Mouse (Mus musculus) lung, postnatal 10 days (tissue): Measurements from ENCODE around the gene Ccna2.

ENCODE experiments used
- DNase-seq: peaks from one replicate; pipeline ENCODE4 v3.0.0; 2021

The Ccna2 gene

DNA sequence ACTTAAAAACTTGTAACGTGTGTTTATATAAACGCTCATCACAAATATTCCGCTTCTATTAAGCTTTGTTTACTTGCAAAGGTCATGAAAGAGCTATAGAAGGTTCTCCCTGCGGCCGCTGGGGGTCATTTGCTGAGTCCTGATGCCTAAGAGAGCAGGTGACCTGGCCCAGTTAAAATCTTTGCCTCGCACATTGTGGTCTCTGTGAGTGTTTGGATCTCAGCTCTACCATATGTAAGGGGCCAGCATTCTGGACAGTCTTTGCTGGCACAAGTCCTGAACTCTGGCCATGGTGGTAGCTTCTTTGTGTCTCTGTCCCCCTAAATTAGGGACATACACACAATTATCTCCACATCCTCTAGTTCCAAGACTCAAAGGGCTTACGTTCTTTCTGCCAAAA, 39.2 kb downstream of the Ccna2 start:
- DNase-seq: no peak

DNA sequence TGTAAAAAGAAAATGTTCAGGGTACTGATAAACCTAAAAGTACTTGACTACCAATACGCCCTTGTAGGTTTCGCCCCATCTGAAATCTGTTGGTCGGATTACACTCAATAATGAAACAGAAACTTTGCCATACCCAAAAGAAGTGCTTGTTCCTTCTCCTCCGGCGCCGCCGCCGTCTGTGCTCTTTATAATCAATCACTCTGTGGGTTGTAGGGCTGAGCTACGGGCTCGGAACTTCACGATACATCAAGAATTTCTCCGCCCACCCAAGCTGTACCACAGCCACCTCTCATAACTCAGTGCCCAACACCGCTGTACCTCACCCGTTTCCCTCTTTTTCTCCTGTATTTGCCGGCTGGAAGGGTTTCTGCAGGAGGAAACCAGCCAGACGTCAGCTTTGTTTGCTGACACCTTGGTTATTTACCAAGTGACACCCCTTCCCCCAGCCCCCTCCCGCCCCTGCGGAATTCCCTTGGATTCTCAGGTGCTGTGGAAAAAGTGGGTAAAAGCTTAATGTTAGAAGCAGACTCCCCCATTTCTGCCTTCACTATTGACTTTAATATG, 39.9 kb downstream of the Ccna2 start:
- no peak for DNase-seq

DNA sequence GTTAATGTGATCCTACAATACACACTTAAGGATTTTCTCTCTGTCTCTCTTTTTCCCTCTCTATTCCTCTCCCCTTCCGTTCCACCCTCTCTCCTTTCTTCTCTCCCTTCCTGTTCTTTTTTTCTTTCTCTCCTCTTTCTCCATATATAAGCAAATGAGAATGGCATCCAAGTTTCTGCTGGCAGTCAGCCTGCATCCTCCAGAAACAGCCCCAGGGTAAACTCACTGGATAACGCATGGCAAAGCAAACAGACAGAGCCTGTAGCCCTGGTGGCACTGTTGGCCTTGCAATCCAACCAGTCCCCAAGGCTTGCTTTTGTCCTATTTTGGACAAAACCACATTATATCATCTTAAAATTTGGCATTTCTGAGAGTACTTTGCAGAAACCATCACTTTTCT, 40.7 kb downstream of the Ccna2 start:
- no peak for DNase-seq

DNA sequence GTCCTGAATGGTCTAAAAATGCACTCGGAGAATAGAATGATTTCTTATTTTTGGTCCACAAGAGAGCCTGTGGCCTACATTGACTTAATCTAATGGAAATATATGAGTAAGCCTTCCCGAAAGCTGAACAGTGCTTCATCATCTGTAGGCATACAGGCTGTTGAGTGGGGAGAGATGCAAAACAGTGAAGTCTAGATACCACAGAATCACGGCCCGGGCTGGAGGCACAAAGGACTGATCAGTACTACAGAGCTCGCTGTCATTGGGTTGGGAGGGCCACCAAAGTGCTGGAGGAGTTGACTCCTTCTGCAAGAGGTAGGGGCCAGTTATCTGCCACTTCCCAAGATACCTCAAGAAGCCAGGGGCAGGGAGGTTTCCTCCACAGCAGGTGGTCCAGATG, 41.2 kb downstream of the Ccna2 start:
- DNase-seq: no peak

DNA sequence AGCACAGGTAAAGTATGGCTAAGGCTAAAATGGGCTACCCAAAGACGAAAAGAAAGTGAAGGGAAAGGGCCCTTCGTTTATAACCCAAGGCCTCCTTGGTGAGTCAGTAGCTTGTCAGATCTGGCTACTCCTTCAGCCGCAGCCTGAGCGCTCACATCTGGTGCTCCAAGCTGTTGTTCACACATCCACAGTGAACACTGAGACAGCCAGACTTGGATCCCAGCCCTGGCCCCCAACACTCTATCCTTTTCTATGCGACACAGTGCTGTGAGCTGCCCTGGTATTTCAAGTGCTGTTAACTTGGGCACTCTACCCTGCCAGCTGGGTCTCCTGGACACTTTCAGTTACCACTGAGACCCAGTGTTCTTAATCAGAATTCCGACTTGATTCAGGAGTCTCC, 41.6 kb downstream of the Ccna2 start:
- peak; percentile 75 for DNase-seq

DNA sequence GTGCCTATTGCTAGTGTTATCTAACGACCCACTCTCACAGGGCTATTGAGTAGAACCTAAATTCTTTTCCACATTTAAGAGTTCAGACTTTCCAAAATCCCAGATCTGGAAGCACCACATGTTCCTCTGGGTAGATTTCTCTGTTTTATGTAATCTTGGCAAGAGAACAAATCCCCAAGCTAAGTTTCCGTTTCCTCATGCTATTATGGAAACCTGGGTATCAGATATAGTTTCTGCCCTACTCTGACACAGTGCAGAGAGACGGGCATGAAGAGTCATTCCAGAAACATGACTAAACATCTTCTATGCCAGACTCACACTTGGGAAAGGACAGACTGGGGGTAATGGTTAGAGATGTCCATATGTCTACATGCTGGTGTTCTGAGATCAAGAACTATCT, 47.5 kb downstream of the Ccna2 start:
- DNase-seq: no peak

DNA sequence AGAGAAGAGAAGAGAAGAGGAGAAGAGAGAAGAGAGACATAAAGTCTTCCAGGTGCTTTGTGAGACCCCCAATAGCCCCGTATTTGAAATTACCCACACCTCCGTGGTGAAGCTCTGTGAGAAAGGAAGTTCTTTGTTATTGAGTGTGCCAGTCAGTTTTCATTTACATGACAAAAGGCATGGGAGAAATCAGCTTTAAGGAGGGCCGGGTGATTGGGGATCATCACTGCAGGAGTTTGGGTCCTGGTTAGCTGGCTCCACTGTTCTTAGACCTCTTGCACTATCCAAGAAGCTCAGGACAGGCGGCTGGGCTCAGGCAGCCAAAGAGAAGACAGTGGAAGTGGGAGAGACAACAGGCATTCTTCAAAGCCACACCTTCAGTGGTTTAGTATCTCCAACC, 49.8 kb downstream of the Ccna2 start:
- DNase-seq: no peak

DNA sequence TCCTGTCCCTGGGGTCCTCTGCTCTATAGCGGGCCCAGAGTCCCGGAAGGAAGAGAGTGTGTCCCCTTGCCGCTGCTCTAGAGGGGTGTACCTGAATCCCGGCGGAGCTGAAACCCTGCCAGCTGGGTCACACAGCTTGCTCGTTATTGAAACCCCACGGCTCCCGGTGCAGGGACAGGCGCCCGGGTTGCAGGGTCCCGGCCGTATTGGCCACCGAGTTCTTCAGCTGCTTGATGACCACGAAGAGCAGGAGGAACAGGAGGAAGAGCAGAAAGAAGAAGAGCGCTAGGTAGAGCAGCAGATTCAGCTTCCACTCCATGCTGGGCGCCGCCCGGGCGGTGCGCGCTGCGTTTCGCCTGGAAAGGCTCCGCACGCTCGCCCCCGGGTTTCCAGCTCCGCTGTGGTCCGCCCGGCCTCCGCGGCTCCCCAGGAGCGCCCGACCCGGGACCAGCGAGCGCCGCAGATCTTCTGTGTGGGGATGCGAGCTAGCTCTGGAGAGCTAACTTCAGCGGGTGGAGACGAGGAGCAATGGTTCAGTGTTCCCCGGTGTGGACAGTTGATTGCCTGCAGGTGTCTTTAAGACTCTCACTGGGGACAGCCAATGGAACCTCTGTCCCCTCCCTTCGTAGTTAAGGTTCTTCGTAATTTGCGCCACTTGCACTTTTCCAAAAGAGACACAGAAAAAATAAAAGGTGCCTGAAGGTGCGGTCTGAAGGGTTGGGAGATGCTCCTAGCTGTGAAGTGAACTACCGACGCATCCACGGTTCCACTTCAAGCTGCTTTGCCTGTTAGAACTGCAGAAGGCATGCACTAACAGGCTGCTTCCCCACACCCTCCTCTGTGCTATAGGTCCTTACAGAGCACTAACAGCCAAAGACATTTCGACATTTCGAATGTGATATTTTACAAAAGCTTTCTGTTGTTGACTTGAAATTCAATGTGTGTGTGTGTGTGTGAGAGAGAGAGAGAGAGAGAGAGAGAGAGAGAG, 50.6 kb downstream of the Ccna2 start, which contains the start of gene Gm11549:
Gm11549 (minus strand) TSS at position 741 of the 988 bp plus-strand sequence.
- DNase-seq: no peak

DNA sequence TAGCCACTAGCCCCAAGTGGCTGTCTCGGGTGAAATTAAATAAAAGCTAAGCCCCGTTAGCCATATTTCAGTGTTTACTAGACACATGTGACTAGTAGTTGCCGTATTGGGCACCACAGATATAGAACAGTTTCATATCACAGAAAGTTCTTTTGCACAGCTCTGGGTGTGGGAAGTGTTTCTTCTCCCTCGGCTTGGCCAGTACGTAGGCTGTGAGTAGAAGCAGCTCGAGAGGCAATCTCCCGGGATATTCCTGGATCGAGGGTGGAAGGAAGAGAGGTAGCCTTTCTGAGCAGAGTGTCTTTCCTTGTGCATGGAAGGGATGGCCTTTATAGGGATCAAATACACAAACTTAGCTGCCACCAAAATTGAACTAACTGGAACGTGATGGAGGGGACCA, 55.8 kb downstream of the Ccna2 start:
- no peak for DNase-seq
